Mouse (Mus musculus): ENCODE measurements around the gene Ak3. TPM values are rescaled to one million over a fixed set of nuclear protein-coding genes. Genes with fewer than 3 reads are reported as not detected.

The Ak3 gene
- polyA plus RNA-seq, 1 experiment from 2014 or later, result 102 TPM

GRCm38 (mm10) chr19:29055469-29055868, 7.7 kb upstream of the Ak3 start:
- 91% methylated on average over 4 of the region's 4 CpGs for WGBS
- no peaks in the 10 kb centered on the region for H3K36me3 ChIP-seq
- DNase-seq (ENCODE audit: low spot score), result no peak

GRCm38 (mm10) chr19:29054594-29054993, 6.8 kb upstream of the Ak3 start:
- DNase-seq (ENCODE audit: low spot score), result no peak
- Histone ChIP-seq H3K27me3 (ENCODE audit: low read depth, poor library complexity, severe bottlenecking) (no peaks in the 10 kb centered on the region), H3K4me3 (no peak overlapping the region)

More at GRCm38 (mm10) chr19:29055469-29055868, 7.7 kb upstream of the Ak3 start:
- no peaks in the 10 kb centered on the region for H3K9me3 ChIP-seq (replicated peaks)
- no peak overlapping the region for H3K27ac ChIP-seq (replicated peaks)
- peaks cover 8% of the 10 kb centered on the region for H3K4me1 ChIP-seq
- H3K27me3 ChIP-seq (ENCODE audit: low read depth, poor library complexity, severe bottlenecking), result no peaks in the 10 kb centered on the region
- no peak overlapping the region for H3K4me3 ChIP-seq

GRCm38 (mm10) chr19:29052786-29053185, 5.0 kb upstream of the Ak3 start:
- no peak overlapping the region for H3K4me3 ChIP-seq
- H3K4me1 ChIP-seq, result peaks cover 9% of the 10 kb centered on the region
- no peak for DNase-seq (ENCODE audit: low spot score)
- WGBS, result 89% methylated on average over 12 of the region's 12 CpGs
- no peaks in the 10 kb centered on the region for H3K9me3 ChIP-seq (replicated peaks)
- H3K27me3 ChIP-seq (ENCODE audit: low read depth, poor library complexity, severe bottlenecking), result no peaks in the 10 kb centered on the region
- no peaks in the 10 kb centered on the region for H3K36me3 ChIP-seq
- no peak overlapping the region for H3K27ac ChIP-seq (replicated peaks)

More at GRCm38 (mm10) chr19:29054594-29054993, 6.8 kb upstream of the Ak3 start:
- no peaks in the 10 kb centered on the region for H3K4me1 ChIP-seq
- H3K27ac ChIP-seq (replicated peaks), result no peak overlapping the region
- H3K36me3 ChIP-seq, result no peaks in the 10 kb centered on the region
- no peaks in the 10 kb centered on the region for H3K9me3 ChIP-seq (replicated peaks)
- WGBS, result 83% methylated on average over 6 of the region's 6 CpGs

- Histone ChIP-seq H3K4me3 (no peak overlapping the region), H3K9me3 (replicated peaks) (no peaks in the 10 kb centered on the region), H3K4me1 (peaks cover 33% of the 10 kb centered on the region), H3K27ac (replicated peaks) (no peak overlapping the region), H3K36me3 (no peaks in the 10 kb centered on the region), H3K27me3 (ENCODE audit: low read depth, poor library complexity, severe bottlenecking) (no peaks in the 10 kb centered on the region)
- 82% methylated on average over 9 of the region's 9 CpGs for WGBS
- DNase-seq (ENCODE audit: low spot score), result no peak
Measured at GRCm38 (mm10) chr19:29050186-29050980, 2.6 kb upstream of the Ak3 start.

GRCm38 (mm10) chr19:29049401-29050075, 1.8 kb upstream of the Ak3 start:
- no peaks in the 10 kb centered on the region for H3K27me3 ChIP-seq (ENCODE audit: low read depth, poor library complexity, severe bottlenecking)
- H3K4me1 ChIP-seq, result peaks cover 42% of the 10 kb centered on the region
- H3K27ac ChIP-seq (replicated peaks), result no peak overlapping the region
- H3K9me3 ChIP-seq (replicated peaks), result no peaks in the 10 kb centered on the region
- no peak overlapping the region for H3K4me3 ChIP-seq
- no peaks in the 10 kb centered on the region for H3K36me3 ChIP-seq
- WGBS, result 84% methylated on average over 12 of the region's 12 CpGs
- no peak for DNase-seq (ENCODE audit: low spot score)

- WGBS, result 34% methylated on average over 4 of the region's 4 CpGs
- peak overlapping the region; percentile 86 for H3K4me3 ChIP-seq
- H3K27me3 ChIP-seq (ENCODE audit: low read depth, poor library complexity, severe bottlenecking), result no peaks in the 10 kb centered on the region
- no peaks in the 10 kb centered on the region for H3K9me3 ChIP-seq (replicated peaks)
- DNase-seq (ENCODE audit: low spot score), result no peak
- H3K36me3 ChIP-seq, result no peaks in the 10 kb centered on the region
- H3K27ac ChIP-seq (replicated peaks), result peak overlapping the region; percentile 98
- H3K4me1 ChIP-seq, result peaks cover 58% of the 10 kb centered on the region
Measured at GRCm38 (mm10) chr19:29046961-29047333, 814 bp downstream of the Ak3 start.

GRCm38 (mm10) chr19:29045956-29046650, 1.7 kb downstream of the Ak3 start:
- Histone ChIP-seq H3K4me3 (peak overlapping the region; percentile 86), H3K4me1 (peaks cover 58% of the 10 kb centered on the region), H3K27ac (replicated peaks) (peak overlapping the region; percentile 98), H3K27me3 (ENCODE audit: low read depth, poor library complexity, severe bottlenecking) (no peaks in the 10 kb centered on the region), H3K36me3 (0 out of 2 replicates have a peak, but pooled peaks cover 2% of the 10 kb centered on the region), H3K9me3 (replicated peaks) (no peaks in the 10 kb centered on the region)
- peak; percentile 36 for DNase-seq (ENCODE audit: low spot score)
- WGBS, result 56% methylated on average over 15 of the region's 15 CpGs

- Histone ChIP-seq H3K4me3 (peak overlapping the region; percentile 86; the same call in 1 of the 2 replicates), H3K27ac (replicated peaks) (peak overlapping the region; percentile 98), H3K36me3 (peaks cover 6% of the 10 kb centered on the region), H3K4me1 (peaks cover 58% of the 10 kb centered on the region), H3K9me3 (replicated peaks) (no peaks in the 10 kb centered on the region), H3K27me3 (ENCODE audit: low read depth, poor library complexity, severe bottlenecking) (no peaks in the 10 kb centered on the region)
- peak; percentile 23 for DNase-seq (ENCODE audit: low spot score)
- WGBS, result 44% methylated on average over 4 of the region's 4 CpGs
Measured at GRCm38 (mm10) chr19:29045369-29045768, 2.4 kb downstream of the Ak3 start.

GRCm38 (mm10) chr19:29044353-29044768, 3.4 kb downstream of the Ak3 start:
- peaks cover 14% of the 10 kb centered on the region for H3K36me3 ChIP-seq
- H3K9me3 ChIP-seq (replicated peaks), result no peaks in the 10 kb centered on the region; the same call in 1 of the 2 replicates
- no peaks in the 10 kb centered on the region for H3K27me3 ChIP-seq (ENCODE audit: low read depth, poor library complexity, severe bottlenecking)
- 22% methylated on average over 9 of the region's 9 CpGs for WGBS
- peak; percentile 68 for DNase-seq (ENCODE audit: low spot score)
- peak overlapping the region; percentile 22; the same call in 1 of the 2 replicates for H3K4me3 ChIP-seq
- H3K27ac ChIP-seq (replicated peaks), result peak overlapping the region; percentile 62
- H3K4me1 ChIP-seq, result peaks cover 58% of the 10 kb centered on the region

- Histone ChIP-seq H3K4me1 (peaks cover 47% of the 10 kb centered on the region), H3K9me3 (replicated peaks) (no peaks in the 10 kb centered on the region; the same call in 1 of the 2 replicates), H3K36me3 (peaks cover 29% of the 10 kb centered on the region), H3K27me3 (ENCODE audit: low read depth, poor library complexity, severe bottlenecking) (no peaks in the 10 kb centered on the region), H3K4me3 (no peak overlapping the region), H3K27ac (replicated peaks) (0 out of 2 replicates have a peak overlapping the region, but pooled peaks have one; percentile 42)
- DNase-seq (ENCODE audit: low spot score), result no peak
- WGBS, result 90% methylated on average over 9 of the region's 9 CpGs
Measured at GRCm38 (mm10) chr19:29042647-29043046, 5.1 kb downstream of the Ak3 start.

- Histone ChIP-seq H3K36me3 (peaks cover 34% of the 10 kb centered on the region), H3K4me1 (peaks cover 42% of the 10 kb centered on the region), H3K27me3 (ENCODE audit: low read depth, poor library complexity, severe bottlenecking) (no peaks in the 10 kb centered on the region), H3K4me3 (no peak overlapping the region), H3K27ac (replicated peaks) (peak overlapping the region; percentile 46; the same call in 1 of the 2 replicates), H3K9me3 (replicated peaks) (no peaks in the 10 kb centered on the region; the same call in 1 of the 2 replicates)
- DNase-seq (ENCODE audit: low spot score), result no peak
- WGBS, result 81% methylated on average over 6 of the region's 6 CpGs
Measured at GRCm38 (mm10) chr19:29042143-29042542, 5.6 kb downstream of the Ak3 start.

- no peak overlapping the region for H3K27ac ChIP-seq (replicated peaks)
- H3K27me3 ChIP-seq (ENCODE audit: low read depth, poor library complexity, severe bottlenecking), result no peaks in the 10 kb centered on the region
- WGBS, result 85% methylated on average over 4 of the region's 4 CpGs
- H3K4me3 ChIP-seq, result no peak overlapping the region
- peaks cover 23% of the 10 kb centered on the region for H3K4me1 ChIP-seq
- peaks cover 54% of the 10 kb centered on the region for H3K36me3 ChIP-seq
- DNase-seq (ENCODE audit: low spot score), result no peak
- no peaks in the 10 kb centered on the region; the same call in 1 of the 2 replicates for H3K9me3 ChIP-seq (replicated peaks)
Measured at GRCm38 (mm10) chr19:29040206-29040605, 7.6 kb downstream of the Ak3 start.
